Mouse (Mus musculus): Measurements from ENCODE around the gene Cox7a1.

DNA sequence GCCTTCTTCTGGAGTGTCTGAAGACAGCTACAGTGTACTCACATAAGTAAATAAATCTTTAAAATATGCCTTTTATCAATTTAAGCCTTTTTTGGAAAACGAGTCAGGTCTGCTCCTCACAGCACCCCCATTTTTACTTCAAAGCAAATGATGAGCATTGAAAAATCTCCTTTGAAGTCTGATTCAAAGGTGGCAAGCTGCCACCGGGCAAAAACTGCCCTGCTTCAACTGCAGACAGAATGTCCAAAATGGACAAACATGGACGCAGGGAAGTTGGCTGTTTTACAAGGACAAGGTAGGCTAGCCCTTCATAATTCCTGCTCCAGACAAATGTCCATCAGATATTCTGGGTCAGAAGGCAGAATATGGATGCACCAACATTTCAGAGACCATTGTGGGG, 37.5 kb downstream of the Cox7a1 start:
- TF ChIP-seq CTCF (conservative IDR thresholded peaks at IDR 0.05 in 1 of 2, IDR thresholded peaks at IDR 0.05 in 1 of 2; ENCODE audit: low read depth in 2 of 2, low read length in 2 of 2): no peak
- TF ChIP-seq POLR2A (IDR thresholded peaks at IDR 0.05; ENCODE audit: low read depth, low read length): no peak
- no peak for TF ChIP-seq ZMIZ1 (IDR thresholded peaks at IDR 0.05; ENCODE audit: low read depth, low read length)
- TF ChIP-seq ETS1 (conservative IDR thresholded peaks at IDR 0.05; ENCODE audit: low read depth, low read length): no peak
- no peak for TF ChIP-seq MXI1 (IDR thresholded peaks at IDR 0.05; ENCODE audit: low read depth, low read length)
- no peak for TF ChIP-seq RCOR1 (conservative IDR thresholded peaks at IDR 0.05; ENCODE audit: low read depth, low read length)
- TF ChIP-seq EP300 (IDR thresholded peaks at IDR 0.05; ENCODE audit: low read length): no peak
- no peak for TF ChIP-seq MAX (IDR thresholded peaks at IDR 0.05; ENCODE audit: low read length)
- TF ChIP-seq POLR2AphosphoS2 (IDR thresholded peaks at IDR 0.05; ENCODE audit: low read depth, low read length): no peak
- TF ChIP-seq ZNF384 (IDR thresholded peaks at IDR 0.05; ENCODE audit: low read depth, low read length): no peak
- TF ChIP-seq NRF1 (IDR thresholded peaks at IDR 0.05; ENCODE audit: low read depth, low read length): no peak
- TF ChIP-seq E2F4 (IDR thresholded peaks at IDR 0.05; ENCODE audit: insufficient replicate concordance, low read depth, low read length): no peak
- TF ChIP-seq MAZ (IDR thresholded peaks at IDR 0.05; ENCODE audit: low read depth, low read length): no peak
- no peak for TF ChIP-seq UBTF (IDR thresholded peaks at IDR 0.05; ENCODE audit: low read depth, low read length)
